Mouse (Mus musculus) lung, adult 2 months (tissue): ENCODE data around the gene Pelp1.

Experiments used
- CTCF ChIP-seq: fragments of 200-500 bp; IDR thresholded peaks from 2 replicates; pipeline ENCODE4 v1.5.1; 2011; ENCODE audit warnings: mild to moderate bottlenecking, low read length, control low read depth; ENCODE audit not compliant: insufficient read depth
- POLR2A ChIP-seq: fragments of 200-500 bp; IDR thresholded peaks from 2 replicates; pipeline ENCODE4 v1.6.1; 2011; ENCODE audit warnings: low read depth, mild to moderate bottlenecking, control low read depth, low read length, borderline replicate concordance; ENCODE audit errors: extremely low read depth

DNA sequence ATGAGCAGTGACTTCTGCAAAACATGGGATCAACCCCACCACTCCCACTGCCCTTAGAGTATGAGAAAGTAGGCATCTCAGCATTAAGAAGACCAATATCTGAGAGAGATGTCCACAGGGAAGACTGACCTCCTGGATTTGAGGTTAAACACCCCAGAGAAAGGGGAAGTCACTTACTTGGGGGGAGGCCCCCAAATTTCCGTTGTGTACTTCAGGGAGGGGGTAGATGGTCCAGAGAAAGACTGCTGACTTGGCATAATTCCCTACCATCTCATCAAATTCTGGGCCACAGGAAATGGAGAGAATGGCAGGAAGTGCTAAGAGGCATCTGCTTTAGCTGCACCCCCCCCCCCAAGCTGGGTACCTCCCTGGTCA lies 23.7 kb upstream of the Pelp1 start:
- TF ChIP-seq CTCF (no peak), POLR2A (no peak)
